Mouse (Mus musculus) 416B (cell line): ENCODE measurements around the gene Gm7358.
"Not testable (repeated sequence)": the region's sequence is repeated elsewhere in the genome, so short reads cannot be mapped to it uniquely, and the experiment has no call there.

Experiments
- DNase-seq: peaks from one replicate; pipeline ENCODE4 v3.0.0; 2011; ENCODE audit warnings: low read depth

Gene Gm7358

GRCm38 (mm10) chr17:14059431-14059830 is at the start of gene Gm7358:
TSS of gene Gm7358 (minus strand) at chr17:14059531.
- DNase-seq: not testable (repeated sequence)

GRCm38 (mm10) chr17:14103018-14103417 is 43.7 kb upstream of the Gm7358 start:
- DNase-seq: not testable (repeated sequence)

DNA sequence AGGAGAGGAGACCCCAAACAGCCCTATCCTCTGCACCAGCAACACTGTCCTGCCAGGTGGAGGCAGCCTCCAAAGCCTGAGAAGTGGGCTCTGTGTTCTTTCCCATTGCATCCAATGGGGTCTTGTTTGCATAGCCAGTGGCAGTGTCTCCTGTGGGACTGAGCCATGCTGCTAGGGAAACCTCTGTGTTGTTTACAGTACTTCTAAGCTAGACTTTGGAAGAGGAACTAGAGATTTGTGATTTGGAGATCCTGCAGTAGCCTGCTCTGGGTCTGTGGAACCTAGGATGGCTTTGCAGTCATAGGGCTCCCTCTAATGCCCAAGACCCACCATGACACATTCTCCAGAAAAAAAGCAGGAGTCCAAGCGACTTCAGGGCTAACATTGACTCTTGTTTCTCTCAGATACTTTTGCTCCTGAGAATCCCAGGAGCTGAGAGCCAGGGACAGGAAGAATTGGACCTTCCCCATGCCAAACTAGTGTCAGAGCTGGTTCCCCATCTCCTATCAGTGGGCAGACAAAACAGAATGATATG is 42.2 kb upstream of the Gm7358 start:
- not testable (repeated sequence) for DNase-seq

DNA sequence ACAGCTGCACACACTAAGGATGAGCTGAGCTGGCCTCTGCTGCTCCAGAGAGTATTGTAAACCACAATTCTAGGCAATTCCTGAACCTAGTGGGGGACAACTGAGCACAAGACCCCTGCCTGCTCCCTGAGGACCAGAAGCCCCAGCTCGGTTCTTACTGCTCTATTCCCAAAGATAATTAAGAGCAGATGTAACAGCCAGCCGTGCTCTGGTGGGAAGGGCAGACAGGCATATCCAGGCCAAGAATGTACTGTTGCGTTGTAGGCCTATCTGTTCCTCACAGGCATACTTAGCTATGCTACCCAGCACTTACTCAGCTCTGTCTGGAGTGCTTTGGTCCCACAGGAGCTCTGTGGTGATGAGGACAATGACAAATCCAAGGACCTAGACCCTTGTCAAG is 40.6 kb upstream of the Gm7358 start:
- DNase-seq: not testable (repeated sequence)

- not testable (repeated sequence) for DNase-seq
These were observed 34.8 kb upstream of the Gm7358 start for GRCm38 (mm10) chr17:14094165-14094564.

GRCm38 (mm10) chr17:14086629-14087028 is 27.3 kb upstream of the Gm7358 start:
- DNase-seq: not testable (repeated sequence)

DNA sequence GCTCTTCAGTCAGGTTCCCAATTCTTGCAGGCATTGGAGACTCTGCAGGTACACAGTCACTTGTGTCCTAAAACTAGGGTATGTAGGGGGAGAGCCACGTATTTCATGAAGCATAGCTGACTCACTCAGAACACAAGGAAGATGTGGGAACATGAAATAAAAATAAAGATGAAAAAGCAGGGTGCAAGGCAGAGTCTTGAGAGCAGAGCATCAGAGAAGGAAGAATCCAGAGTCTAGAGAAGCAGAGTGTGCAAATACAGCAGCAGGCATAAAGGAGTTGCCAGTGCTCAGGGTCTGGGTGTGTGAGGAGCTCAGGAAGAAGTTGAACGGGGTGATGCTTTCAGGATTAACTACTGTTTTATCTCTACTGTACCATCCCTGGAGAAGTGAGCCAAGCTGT is 17.5 kb downstream of the Gm7358 start:
- not testable (repeated sequence) for DNase-seq

GRCm38 (mm10) chr17:14037012-14037411 is 22.3 kb downstream of the Gm7358 start:
- DNase-seq: not testable (repeated sequence)

GRCm38 (mm10) chr17:14036113-14036512 is 23.2 kb downstream of the Gm7358 start:
- not testable (repeated sequence) for DNase-seq
